Mouse (Mus musculus) T-cell, adult 2 months (primary cell): Measurements from ENCODE around the gene Itga9.

Source experiments
- DNase-seq: peaks from one replicate; pipeline ENCODE4 v3.0.0; 2022; ENCODE audit warnings: low spot score

Gene Itga9

DNA sequence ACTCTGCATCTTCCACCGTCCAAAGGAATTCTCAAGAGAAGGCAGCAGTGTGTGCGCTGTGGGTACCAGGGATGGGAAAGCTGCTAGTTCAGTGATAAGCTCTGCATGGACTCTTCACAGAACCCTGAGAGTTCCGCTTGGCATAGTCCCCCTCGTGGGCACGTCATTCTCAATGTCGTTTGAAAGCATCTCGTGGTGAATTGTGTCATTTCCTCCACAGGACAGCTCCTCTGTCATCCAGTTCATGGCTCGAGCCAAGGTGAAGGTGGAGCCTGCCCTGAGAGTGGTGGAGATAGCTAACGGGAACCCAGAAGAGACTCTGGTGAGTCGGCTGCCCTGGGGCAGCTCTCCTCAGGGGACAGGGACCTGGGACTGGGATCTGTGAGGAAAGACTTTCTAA is 270.4 kb downstream of the Itga9 start:
- DNase-seq = no peak

DNA sequence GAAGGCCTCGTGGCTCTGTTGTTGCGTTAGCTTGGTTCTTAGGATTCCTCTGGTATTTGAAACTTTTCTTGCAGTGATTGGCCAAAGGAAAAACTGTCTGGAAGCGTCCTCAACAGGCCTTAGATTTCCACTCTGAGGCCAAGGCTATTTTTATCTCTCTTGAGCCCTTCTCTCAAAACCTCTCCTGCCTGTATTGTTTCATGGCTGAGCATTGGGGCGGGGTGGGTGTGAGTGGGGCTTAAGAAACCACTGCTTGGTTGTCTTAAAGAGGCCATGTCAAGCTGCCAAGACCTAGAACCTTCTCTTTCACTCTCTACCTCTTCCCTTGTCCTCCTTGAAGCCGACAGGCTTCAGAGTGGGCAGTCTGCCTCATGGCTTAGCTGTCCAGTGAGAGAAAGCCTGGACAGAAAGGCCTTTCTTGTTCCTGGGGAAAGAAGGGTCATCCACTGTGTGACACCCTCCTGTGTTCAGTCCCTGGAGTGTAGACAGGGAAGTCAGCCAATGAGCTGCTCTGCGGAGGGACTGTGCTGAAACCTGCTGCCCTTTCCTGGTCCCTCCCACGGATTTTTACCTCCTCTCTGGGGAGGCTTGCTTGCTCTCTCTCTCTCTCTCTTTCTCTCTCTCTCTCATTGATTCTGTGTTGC is 271.0 kb downstream of the Itga9 start:
- no peak for DNase-seq

DNA sequence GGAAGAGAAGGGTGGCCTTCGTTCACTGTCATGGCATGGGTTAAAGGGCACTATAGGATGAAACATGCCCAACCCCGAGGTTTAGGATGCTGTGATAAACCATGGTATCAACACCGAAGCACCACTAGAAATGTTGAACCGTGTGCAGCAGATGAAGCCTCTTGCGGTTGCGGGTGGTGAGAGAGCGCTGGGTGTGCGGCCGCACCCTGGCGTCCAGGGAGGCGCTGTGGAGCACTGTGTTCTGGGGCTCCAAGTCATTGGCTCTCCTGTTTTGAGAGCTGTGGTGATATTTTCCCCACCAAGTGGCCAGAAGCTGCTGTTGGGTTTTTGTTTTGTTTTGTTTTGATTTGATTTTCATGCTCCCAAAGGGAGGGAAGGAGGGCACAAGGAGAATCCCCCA is 272.1 kb downstream of the Itga9 start:
- DNase-seq = no peak

DNA sequence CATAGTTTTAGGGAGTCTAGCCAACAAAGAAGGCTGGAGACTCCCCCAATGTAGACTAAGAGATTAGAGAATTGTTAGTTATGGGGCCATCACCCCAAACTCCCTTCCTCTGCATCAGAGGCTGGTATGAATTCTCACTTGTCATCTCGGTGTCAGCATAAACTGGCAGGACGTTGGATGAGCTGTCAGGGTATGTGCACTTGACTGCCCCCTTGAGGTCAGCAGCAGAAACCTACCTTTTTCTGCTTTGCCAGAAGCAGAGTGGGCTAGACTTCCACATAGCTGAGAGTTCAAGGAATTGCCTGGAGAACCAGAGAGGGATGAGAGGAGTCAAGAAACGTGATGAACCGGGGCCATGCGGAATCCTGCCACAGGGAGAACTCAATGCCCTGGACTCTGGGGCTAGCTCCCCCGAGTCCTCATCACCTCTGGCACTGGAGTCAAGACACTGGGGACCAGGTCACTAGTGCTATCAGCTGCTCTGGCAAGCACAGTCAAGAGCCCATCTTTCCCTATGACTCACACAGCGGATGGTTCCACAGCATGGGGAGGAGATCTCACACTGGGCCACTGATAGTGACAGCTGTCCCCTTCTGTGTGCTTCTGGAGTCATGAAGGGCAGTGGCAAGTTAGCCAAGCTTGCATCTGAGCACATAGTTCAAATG is 274.9 kb downstream of the Itga9 start:
- peak; percentile 25 for DNase-seq

DNA sequence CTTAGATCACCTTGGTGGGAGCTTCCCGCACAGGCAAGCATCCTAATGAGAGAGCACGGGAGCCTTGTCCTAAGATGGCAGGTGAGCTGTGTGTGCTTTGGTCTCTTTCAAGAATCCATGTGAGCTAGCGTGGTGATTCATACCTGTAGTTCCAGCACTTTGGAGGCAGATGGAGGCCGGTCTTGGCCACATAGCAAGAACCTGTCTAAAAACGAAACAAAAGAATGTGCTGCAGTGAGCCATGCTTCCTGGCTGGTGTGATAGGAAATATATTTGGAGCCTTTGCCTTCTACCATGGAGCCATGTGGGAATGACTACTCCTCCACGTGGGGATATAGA is 275.4 kb downstream of the Itga9 start:
- no peak for DNase-seq

DNA sequence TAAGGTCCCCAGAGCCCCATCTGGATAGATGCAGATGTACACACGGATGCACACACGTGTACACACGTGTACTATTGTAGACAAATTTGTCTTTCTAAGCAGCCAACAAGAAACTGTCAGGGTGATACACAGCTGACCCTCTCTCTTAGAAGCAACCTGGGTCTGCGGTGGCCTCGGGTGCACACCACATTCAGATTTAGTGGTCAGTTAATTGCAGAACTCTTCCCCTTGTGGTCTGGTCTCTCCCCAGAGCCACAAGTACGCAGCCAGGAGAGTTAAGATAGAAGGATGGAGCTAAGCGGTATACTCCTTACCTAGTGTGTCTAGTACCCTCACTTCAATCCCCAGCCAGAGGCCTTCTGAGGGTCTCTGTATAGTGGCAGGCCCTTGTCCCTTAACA is 276.7 kb downstream of the Itga9 start:
- DNase-seq = no peak

DNA sequence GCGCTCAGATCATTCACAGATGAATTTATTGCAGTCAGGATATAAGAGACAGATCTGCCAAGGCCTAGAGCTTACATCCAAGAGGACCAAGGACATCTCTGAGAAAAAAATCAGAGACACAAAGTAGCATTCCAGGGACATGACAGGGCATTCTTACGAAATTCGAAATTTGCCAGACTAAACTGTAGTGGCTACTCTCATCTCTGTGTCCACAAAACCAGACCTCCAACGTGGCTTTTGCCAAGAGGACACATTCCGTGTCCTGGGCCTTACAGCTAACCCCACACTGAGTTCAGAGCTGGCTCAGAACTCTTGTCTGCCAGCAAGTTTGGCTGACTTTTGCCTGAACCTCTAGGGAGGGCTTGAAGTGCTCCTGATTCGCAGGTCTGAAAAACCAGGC is 279.3 kb downstream of the Itga9 start:
- DNase-seq = no peak

DNA sequence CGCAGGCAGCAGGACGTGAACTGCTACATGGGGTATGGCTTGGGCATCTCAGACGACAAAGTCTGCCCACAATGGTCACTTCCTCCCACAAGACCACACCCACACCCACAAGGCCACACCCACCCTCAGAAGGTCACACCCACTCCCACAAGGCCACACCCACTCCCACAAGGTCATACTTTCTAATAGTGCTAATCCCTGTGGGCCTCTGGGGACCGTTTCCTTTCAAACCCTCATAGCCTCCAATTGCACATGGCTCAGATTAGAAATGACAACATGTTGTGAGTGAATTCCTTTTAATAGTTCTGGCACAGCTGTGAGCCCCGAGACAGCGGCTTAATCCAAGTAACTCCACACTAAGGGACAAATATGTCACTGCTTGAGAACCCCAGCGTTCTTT is 280.7 kb downstream of the Itga9 start:
- DNase-seq = no peak

DNA sequence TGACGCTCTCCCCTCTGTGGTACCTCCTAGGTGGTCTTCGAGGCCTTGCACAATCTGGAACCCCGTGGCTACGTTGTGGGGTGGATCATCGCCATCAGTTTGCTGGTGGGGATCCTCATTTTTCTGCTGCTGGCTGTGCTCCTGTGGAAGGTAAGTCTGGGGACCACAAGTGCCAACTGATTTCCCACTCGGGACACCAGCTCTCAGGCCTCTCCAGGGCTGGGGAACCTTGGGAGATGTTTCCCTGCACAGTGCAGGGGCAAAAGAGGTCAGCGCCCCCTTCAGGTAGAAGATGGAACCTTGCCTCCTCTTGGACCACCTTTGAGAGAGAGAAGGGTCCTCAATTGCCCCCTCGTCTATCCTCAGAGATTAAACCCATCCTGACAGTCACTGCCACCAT is 281.2 kb downstream of the Itga9 start:
- no peak for DNase-seq

DNA sequence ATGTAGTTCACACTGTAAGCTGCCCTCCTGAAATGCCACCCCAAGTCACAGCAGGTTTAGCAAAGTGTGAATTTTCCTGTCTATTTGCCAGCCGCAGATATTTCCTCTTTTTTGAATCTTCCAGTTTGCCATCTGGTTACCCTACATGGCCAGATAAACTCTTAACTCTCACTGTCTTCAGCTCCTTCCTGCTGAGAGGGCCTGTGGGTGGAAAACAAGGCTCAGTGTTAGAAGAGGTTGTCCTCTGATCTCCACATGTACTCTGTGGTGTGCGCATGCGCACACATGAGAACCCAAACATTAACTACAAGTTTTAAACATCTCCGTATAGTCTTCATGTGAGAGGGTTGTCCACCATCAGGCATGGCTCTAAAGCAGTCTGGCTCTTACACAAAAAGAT is 283.7 kb downstream of the Itga9 start:
- peak; percentile 39 for DNase-seq

DNA sequence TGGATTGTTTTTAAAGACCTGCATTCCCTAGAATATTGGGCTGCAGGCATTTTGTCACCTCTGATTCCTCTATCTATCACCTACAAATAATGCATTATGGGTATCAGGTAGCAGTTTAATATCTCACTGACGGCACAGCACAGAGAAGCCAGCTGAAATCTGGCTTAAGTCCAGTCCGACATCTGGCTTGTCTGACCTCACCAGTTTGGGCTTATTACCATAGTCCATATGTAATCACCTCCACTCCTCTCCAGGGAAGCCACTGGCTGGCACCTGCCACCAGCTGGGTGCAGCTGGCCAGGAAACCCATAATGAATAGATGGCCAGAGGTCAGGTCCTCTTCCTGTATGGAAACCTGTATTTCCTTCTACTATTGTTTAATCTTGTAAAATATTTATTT is 284.2 kb downstream of the Itga9 start:
- no peak for DNase-seq

DNA sequence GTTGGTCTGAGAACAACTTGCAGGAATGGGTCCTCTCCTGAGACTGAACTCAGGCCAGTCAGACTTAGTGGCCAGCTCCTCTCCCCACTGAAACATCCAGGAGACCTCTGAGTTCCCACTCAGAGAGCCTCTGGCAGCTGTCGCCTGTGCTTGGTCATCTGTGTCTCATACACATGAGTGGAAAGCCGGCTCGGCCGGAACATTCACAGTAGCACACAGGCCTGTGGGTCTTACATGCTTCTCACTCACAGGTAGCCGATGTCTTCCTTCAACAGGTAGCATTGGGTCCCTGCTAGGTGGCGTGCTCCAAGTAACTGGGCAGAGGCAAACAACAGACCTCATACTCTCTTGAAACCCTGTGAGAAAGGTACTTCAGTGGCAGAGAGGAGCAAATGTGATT is 284.6 kb downstream of the Itga9 start:
- no peak for DNase-seq

DNA sequence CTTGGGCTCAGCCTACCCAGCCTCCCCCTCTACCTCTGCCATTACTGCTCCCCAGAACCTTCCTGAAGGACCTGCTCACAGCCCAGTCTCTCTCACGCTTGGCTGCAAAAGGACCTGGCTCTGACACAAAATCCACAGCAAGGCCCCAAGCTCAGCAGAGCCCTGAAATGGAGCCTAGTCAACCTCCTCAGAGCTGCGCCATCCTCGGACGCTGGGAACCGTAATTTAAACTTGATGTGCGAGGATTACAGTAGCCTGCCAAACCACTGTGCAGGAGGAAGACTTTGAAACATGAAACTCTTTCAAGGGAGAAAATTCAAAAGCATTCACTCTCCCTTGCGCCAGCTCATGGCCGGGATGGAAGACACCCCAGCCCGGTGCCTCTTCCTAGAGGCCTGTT is 285.1 kb downstream of the Itga9 start:
- DNase-seq = no peak

DNA sequence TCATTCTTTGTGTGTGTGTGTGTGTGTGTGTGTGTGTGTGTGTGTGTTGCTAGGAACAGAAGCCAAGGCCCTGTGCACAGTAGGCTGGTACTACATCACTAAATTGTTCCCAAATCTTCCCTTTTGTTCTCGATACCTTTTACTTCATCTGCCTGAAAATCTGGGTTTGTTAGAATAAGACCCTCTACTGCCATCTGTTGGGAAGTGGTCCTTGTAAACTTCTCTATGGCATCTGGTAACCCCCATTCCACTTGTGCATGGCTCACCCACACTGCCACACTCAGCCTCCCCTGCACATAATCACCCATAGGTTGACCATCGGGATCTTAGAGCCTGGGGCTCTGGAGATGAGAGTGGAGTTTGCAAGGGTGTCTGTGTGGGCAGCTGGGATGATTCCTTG is 288.6 kb downstream of the Itga9 start:
- DNase-seq = no peak

DNA sequence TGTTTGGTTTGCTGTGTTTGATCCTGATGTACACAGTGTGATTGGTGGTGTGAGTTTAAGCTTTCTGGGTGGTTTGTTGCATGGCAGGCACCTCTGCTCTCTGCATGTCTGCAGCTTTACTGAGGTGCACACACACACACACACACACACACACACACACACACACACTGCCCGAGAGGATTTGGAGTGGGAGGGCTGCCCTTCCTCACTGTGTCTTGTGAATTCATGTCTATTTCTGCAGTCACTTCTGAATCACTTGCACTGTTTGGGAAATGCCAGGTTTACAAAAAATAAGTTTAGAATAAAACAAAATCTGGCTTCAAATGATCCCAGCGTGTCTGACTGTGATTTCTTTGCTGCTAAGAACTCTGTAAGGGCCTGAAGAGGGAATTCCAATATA is 294.2 kb downstream of the Itga9 start:
- no peak for DNase-seq

DNA sequence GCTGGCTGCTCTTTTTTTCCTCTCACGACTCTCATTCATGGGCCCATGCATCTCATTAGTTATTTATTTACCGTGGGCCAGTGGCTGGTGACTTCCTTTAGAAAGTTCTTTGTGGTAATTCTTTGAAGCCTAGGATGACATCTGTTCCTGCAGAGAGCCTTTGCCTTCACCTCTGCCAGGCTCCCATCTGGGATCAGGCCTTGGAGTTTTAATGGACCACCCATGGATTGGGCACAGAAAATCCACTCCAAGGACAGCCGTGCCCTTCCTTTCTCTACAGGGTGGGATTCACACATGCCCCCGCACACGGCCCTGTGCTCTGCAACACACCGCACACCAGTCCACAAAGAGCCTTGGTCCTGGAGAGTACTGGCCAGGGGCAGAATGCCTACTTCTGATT is 295.4 kb downstream of the Itga9 start:
- DNase-seq = no peak

DNA sequence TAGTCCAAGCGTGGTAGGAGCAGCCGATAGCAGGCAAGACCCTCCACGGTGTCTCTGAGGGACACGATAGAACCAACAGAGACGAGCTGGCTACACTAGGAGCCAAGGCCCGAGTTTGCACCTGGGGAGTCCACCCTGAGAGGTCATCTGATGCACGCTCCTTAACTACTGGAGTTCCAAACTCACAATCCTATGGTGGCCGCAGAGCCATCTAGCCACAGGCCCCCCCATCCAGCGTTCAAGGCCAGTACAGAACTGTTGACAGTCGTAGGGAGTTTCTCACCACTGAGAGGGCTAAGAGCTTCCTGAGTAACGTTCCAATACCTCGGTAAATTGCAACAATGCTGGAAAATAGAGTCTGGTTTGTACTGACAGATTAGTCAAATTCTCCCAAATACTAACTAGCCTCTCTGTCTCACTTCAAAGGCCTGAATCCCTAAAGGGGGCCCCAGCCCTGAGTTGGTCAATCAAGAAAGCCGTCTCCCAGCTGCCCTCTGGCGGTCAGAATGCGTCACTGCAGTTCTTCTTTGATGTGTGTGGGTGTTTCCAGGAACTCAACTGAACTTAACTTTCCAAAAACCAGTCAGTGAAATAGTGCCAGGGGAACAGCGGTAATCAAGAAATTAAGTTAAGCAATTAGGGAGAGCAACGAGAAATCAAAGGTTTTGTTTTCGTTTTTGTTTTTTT is 301.6 kb downstream of the Itga9 start:
- DNase-seq = peak; percentile 53

DNA sequence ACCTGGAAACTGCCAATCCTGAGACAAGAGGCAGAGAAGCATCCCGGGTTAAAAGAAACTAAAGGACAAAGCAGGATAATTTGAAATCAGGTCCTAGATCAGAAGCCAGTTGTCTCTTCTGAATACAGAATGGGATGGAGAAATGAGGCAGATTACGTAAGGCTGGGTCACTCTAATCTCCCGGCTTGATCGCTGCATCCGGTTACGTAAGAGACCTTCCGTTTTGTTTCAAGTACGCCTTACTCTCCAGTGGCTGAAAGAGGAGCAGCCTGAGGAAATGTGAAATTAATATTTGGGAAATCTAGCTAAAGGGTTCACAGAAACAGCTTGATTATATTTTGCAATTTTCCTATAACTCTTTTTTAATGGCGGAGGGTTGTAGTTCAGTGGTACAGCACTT is 306.6 kb downstream of the Itga9 start:
- DNase-seq = no peak

DNA sequence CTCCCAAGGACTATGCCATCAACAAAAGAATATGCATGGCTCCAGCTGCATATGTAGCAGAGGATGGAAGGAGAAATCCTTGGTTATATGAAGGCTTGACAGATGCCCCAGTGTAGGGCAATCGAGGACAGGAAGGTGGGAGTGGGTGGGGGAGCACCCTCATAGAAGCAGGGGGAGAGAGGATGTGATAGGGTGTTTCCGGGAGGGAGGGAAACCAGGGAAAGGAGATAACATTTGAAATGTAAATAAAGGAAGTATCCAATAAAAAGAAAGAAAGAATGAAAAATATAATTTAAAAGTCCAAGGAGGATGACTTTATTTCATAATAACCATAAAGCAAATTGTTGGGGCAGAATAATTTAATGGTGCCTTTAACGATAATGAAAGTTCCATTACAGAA is 307.1 kb downstream of the Itga9 start:
- DNase-seq = no peak

DNA sequence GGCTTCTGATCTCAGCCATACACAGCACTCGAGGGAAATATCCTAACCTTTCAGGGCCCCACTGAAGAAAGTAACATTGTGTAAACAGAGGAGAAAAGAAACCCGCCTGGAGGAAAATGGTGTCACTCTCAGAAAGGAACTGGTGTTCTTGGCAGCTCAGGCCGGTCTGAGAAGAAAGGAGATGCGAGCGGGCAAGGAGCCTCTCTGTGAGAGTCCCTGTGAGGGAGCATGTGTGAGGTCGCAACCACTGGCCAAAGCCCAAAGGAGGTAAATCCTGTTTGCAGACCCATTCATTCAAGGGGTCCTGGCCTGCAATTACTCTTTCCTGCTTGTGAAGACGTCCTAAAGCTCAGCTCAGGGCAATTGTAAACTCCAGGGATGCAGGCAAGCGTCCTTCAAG is 308.1 kb downstream of the Itga9 start:
- no peak for DNase-seq

DNA sequence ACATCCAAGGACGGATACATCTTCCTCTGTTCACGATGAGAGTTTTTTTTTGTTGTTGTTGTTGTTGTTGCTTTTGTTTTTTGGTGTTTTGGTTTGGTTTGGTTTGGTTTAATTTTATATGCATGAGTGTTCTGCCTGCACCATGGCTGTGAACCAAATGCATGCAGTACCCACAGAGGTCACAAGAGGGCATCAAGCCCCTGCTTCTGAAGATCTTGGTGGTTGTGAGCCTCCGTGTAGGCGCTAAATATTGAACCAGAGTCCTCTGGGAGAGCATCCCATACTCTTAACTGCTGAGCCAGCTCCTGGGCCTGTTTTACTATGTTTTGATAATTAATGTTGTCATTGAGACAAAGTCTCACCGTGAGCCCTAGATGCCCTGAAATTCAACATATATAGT is 308.8 kb downstream of the Itga9 start:
- DNase-seq = no peak

DNA sequence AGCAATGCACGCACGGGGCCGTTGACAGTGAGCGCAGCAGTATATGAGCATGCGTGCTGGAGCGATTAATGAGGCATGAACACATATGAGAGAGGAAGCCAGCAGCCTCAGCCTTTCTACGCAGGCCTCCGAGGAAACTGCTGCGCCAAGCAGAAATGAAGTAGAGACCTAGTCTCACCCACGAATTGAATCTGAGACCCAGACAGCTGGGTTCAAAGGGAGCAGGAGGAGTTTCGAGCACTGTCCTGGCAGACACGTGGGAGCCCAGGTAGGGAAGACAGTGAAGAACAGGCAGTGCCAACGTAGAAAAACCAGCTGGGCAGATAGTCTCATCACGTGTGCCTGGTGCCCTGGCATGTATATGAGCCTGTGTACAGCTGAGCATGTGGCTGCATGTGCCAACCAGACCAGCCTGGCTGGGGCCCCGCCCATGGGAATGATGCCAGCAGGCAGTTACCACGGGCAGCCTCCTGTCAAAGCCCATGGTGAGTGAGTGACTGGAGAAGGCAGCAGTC is 313.2 kb downstream of the Itga9 start:
- no peak for DNase-seq

DNA sequence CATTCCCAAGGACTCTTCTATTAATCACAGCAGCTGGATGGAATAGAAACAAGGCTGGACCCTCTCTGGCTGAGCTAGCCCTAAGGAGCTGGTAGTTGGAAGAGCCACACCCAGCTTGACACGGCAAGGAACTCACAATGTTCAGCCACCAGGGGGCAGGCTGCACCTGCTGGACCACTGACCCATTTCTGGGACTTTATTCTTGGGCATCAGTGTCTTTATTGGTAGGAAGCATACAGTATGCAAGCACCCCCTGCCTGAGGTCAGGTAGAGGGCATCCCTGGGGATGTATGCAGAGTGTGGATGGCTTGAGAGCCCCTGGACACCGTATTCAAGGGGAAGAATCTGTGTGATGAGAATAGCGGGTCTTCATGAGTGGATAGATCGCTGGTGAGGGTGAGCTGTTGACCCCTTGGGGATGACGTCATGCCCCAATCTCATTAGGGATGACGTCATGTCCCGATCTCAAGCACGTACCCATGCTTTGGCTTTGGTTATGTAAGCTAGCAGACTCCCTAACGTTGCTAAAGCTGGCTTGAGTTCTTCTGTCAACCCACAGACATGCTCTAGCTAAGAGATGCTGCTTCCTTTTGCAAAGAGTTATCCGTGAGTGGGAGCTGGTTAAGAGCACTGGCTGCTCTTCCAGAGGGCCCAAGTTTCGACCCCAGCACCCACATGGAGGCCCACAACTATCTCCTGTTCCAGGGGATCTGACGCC is 314.5 kb downstream of the Itga9 start:
- DNase-seq = peak; percentile 45
